Mouse (Mus musculus) lung, postnatal 0 days (tissue): ENCODE measurements at regions not wholly inside any gene's neighbourhood (a gene's known extent, or its start where the extent isn't known, plus 50 kb on each side); places are given as distances from the start of the nearest gene placed in this dataset.

Source experiments
- CTCF ChIP-seq: IDR thresholded peaks from 2 replicates; pipeline ENCODE4 v1.5.1; 2016; ENCODE audit warnings: antibody characterized with exemption, mild to moderate bottlenecking
- EP300 ChIP-seq: IDR thresholded peaks from 2 replicates; pipeline ENCODE4 v1.6.1; 2016; ENCODE audit warnings: antibody characterized with exemption, mild to moderate bottlenecking, control low read depth

GRCm38 (mm10) chr14:116810661-116811345 is 114.3 kb upstream of the Gpc6 start:
- no peak for TF ChIP-seq EP300
- TF ChIP-seq CTCF = no peak
